In genomic region chr19:5821847-5822173, GRCm38 (mm10) we compare ENCODE assay signal across 11 mouse cellular contexts. TPM values are rescaled to one million over a fixed set of nuclear protein-coding genes. Genes with fewer than 3 reads are reported as not detected.
DNase-seq lines count a peak whose midpoint lies in the region; ATAC-seq and TF ChIP-seq lines count a peak whose summit lies in the region.
"Had no signal": no experiment of that assay in that cellular context is flagged by ENCODE, and none has a peak within 500 bp of the region (broad histone marks: within the 10 kb centered on the region; RNA-seq: fewer than 3 reads in every experiment).

No protein-coding gene starts in this region.

- no peak overlapping the region for H3K9ac ChIP-seq in heart, adult 2 months (ENCODE audit: low read depth, low read length)
- H3K9ac ChIP-seq in kidney, embryonic 14.5 days (ENCODE audit: low read depth, low read length), result no peak overlapping the region
- H3K9ac ChIP-seq in stomach, postnatal 0 days (ENCODE audit: low read length), result no peak overlapping the region
- H3K9ac ChIP-seq: liver, embryonic 15.5 days had no signal

- no peaks in the 10 kb centered on the region for H3K27me3 ChIP-seq in heart, adult 2 months (ENCODE audit: control insufficient read depth, insufficient read depth, low read length)
- no peaks in the 10 kb centered on the region for H3K27me3 ChIP-seq in kidney, embryonic 14.5 days (ENCODE audit: control insufficient read depth, insufficient read depth, low read length)
- no peaks in the 10 kb centered on the region for H3K27me3 ChIP-seq in thymus, adult 2 months (ENCODE audit: control insufficient read depth, insufficient read depth, low read length)
- no peaks in the 10 kb centered on the region for H3K27me3 ChIP-seq in stomach, postnatal 0 days (ENCODE audit: control insufficient read depth, insufficient read depth, low read length)
- H3K27me3 ChIP-seq: liver, embryonic 15.5 days had no signal

- TF ChIP-seq CTCF in heart, adult 2 months (IDR thresholded peaks at IDR 0.05), result no peak
- TF ChIP-seq CTCF in thymus, adult 2 months (IDR thresholded peaks at IDR 0.05; ENCODE audit: borderline replicate concordance, control insufficient read depth, extremely low read depth, insufficient read depth, low read length, poor library complexity), result no peak
- TF ChIP-seq CTCF in stomach, postnatal 0 days (IDR thresholded peaks at IDR 0.05; ENCODE audit: low read depth), result no peak

- no peaks in the 10 kb centered on the region for H3K79me2 ChIP-seq in heart, adult 2 months (replicated peaks; ENCODE audit: control insufficient read depth, insufficient read depth, low read length)

- no peak for ATAC-seq in kidney, embryonic 14.5 days (ENCODE audit: low FRiP score, low TSS enrichment)
- ATAC-seq in stomach, postnatal 0 days (ENCODE audit: low FRiP score, low TSS enrichment), result no peak

- 43% methylated on average over 5 of the region's 5 CpGs for WGBS in heart, adult 2 months
- WGBS in kidney, embryonic 14.5 days, result 67% methylated on average over 5 of the region's 5 CpGs
- WGBS in thymus, adult 2 months, result 98% methylated on average over 5 of the region's 5 CpGs
- 69% methylated on average over 5 of the region's 5 CpGs for WGBS in stomach, postnatal 0 days

- TF ChIP-seq EP300 in heart, adult 2 months (IDR thresholded peaks at IDR 0.05; ENCODE audit: insufficient read depth, low read depth, low read length), result no peak
- no peak for TF ChIP-seq EP300 in stomach, postnatal 0 days (optimal IDR thresholded peaks at IDR 0.05)

- H3K4me2 ChIP-seq in kidney, embryonic 14.5 days (replicated peaks; ENCODE audit: low read depth, low read length), result no peak overlapping the region
- H3K4me2 ChIP-seq in stomach, postnatal 0 days (replicated peaks; ENCODE audit: low read depth), result no peak overlapping the region
- H3K4me2 ChIP-seq: liver, embryonic 15.5 days had no signal

- H3K27ac ChIP-seq in heart, adult 2 months, result peak overlapping the region; percentile 92
- peak overlapping the region; percentile 27; the same call in 1 of the 2 replicates for H3K27ac ChIP-seq in kidney, embryonic 14.5 days (ENCODE audit: low read depth, low read length)
- peak overlapping the region; percentile 97; the same call in 1 of the 2 replicates for H3K27ac ChIP-seq in thymus, adult 2 months (ENCODE audit: control insufficient read depth, insufficient read depth, low read length)
- peak overlapping the region; percentile 46; the same call in 1 of the 2 replicates for H3K27ac ChIP-seq in stomach, postnatal 0 days (replicated peaks)

- H3K36me3 ChIP-seq in heart, adult 2 months (ENCODE audit: control insufficient read depth, insufficient read depth, low read length), result peaks cover 32% of the 10 kb centered on the region
- H3K36me3 ChIP-seq in kidney, embryonic 14.5 days (ENCODE audit: control insufficient read depth, insufficient read depth, low read length), result no peaks in the 10 kb centered on the region
- no peaks in the 10 kb centered on the region for H3K36me3 ChIP-seq in thymus, adult 2 months (ENCODE audit: control insufficient read depth, insufficient read depth, low read length)
- H3K36me3 ChIP-seq in stomach, postnatal 0 days (ENCODE audit: control insufficient read depth, insufficient read depth, low read length), result no peaks in the 10 kb centered on the region; the same call in 1 of the 2 replicates

- intact Hi-C loops in heart, adult 2 months (cut with DNase I), result no loop called here

- no peaks in the 10 kb centered on the region for H3K9me3 ChIP-seq in kidney, embryonic 14.5 days (ENCODE audit: control insufficient read depth, low read length)
- H3K9me3 ChIP-seq in stomach, postnatal 0 days (ENCODE audit: control insufficient read depth, low read length), result no peaks in the 10 kb centered on the region
- H3K9me3 ChIP-seq: liver, embryonic 15.5 days had no signal

- no peak for DNase-seq in heart, adult 2 months
- no peak for DNase-seq in heart, adult 8-10 months (ENCODE audit: low spot score)
- no peak for DNase-seq in kidney, postnatal 14 days
- DNase-seq in thymus, adult 2 months, result no peak
- no peak for DNase-seq in thymus, postnatal 25 days
- no peak for DNase-seq in stomach, postnatal 0 days (ENCODE audit: low spot score)
- DNase-seq in embryo, embryonic 9.5 days (ENCODE audit: extremely low spot score), result no peak
- DNase-seq: adrenal gland, postnatal 25 days; B cell, adult 2 months had no signal

- peaks cover 27% of the 10 kb centered on the region for H3K4me1 ChIP-seq in heart, adult 2 months (ENCODE audit: control insufficient read depth, insufficient read depth, low read length)
- peaks cover 34% of the 10 kb centered on the region for H3K4me1 ChIP-seq in kidney, embryonic 14.5 days (ENCODE audit: control insufficient read depth, insufficient read depth, low read length)
- peaks cover 49% of the 10 kb centered on the region for H3K4me1 ChIP-seq in thymus, adult 2 months (replicated peaks; ENCODE audit: control insufficient read depth, insufficient read depth, low read length)
- H3K4me1 ChIP-seq in stomach, postnatal 0 days (replicated peaks; ENCODE audit: control insufficient read depth, insufficient read depth), result peaks cover 8% of the 10 kb centered on the region

- TF ChIP-seq POLR2A in heart, adult 2 months (IDR thresholded peaks at IDR 0.05; ENCODE audit: insufficient read depth, low read depth, low read length), result no peak
- TF ChIP-seq POLR2A in thymus, adult 2 months (IDR thresholded peaks at IDR 0.05; ENCODE audit: control insufficient read depth, extremely low read depth, insufficient read depth, low read length, poor library complexity), result no peak

- no peak overlapping the region for H3K4me3 ChIP-seq in heart, adult 2 months
- H3K4me3 ChIP-seq in kidney, embryonic 14.5 days (ENCODE audit: low read length), result no peak overlapping the region
- no peak overlapping the region for H3K4me3 ChIP-seq in thymus, adult 2 months (ENCODE audit: control insufficient read depth, insufficient read depth, low read length)
- no peak overlapping the region for H3K4me3 ChIP-seq in stomach, postnatal 0 days (ENCODE audit: low read depth, low read length)
- H3K4me3 ChIP-seq: liver, embryonic 15.5 days had no signal

RNA-seq across cellular contexts. Expression of gene Scyl1, which starts 50.6 kb away (rescaled TPM):
- total RNA-seq in heart, adult 2 months (2021), result 10 to 100 TPM; 57.2 to 70.0 TPM
- 95.6 and 113 TPM in 2 replicates for polyA plus RNA-seq in heart, adult 2 months (2012; rRNA removed)
- total RNA-seq in heart, adult 8-10 months (2022), result 10 to 100 TPM; 63.3 to 70.6 (median 67.2) TPM
- 54.7 and 73.5 TPM in 2 replicates for polyA plus RNA-seq in kidney, embryonic 14.5 days (2014; fragmentation: Nextera tagmentation; extraction: Ambion mirVana)
- 107 and 113 TPM in 2 replicates for polyA plus RNA-seq in thymus, adult 2 months (2012; rRNA removed)
- polyA plus RNA-seq in stomach, postnatal 0 days (2015; fragmentation: Nextera tagmentation; extraction: Ambion mirVana), result 38.1 and 40.9 TPM in 2 replicates

RNA-seq across cellular contexts. Expression of gene Frmd8, which starts 53.3 kb away (rescaled TPM):
- 1 to 10 TPM; 7.7 to 8.4 TPM for total RNA-seq in heart, adult 2 months (2021)
- polyA plus RNA-seq in heart, adult 2 months (2012; rRNA removed), result 7.0 and 9.3 TPM in 2 replicates
- total RNA-seq in heart, adult 8-10 months (2022), result 1 to 10 TPM; 7.1 to 8.1 (median 7.5) TPM
- polyA plus RNA-seq in kidney, embryonic 14.5 days (2014; fragmentation: Nextera tagmentation; extraction: Ambion mirVana), result 17.4 and 26.5 TPM in 2 replicates
- polyA plus RNA-seq in thymus, adult 2 months (2012; rRNA removed), result 121 and 129 TPM in 2 replicates
- polyA plus RNA-seq in stomach, postnatal 0 days (2015; fragmentation: Nextera tagmentation; extraction: Ambion mirVana), result 13.8 and 18.8 TPM in 2 replicates

RNA-seq across cellular contexts. Expression of gene Slc25a45, which starts 55.8 kb away (rescaled TPM):
- total RNA-seq in heart, adult 2 months (2021), result 1 to 10 TPM; 2.8 TPM
- 7.9 and 8.2 TPM in 2 replicates for polyA plus RNA-seq in heart, adult 2 months (2012; rRNA removed)
- total RNA-seq in heart, adult 8-10 months (2022), result 1 to 10 TPM; 2.4 to 3.8 (median 2.8) TPM
- polyA plus RNA-seq in kidney, embryonic 14.5 days (2014; fragmentation: Nextera tagmentation; extraction: Ambion mirVana), result 3.3 and 3.5 TPM in 2 replicates
- polyA plus RNA-seq in thymus, adult 2 months (2012; rRNA removed), result 57.5 and 57.9 TPM in 2 replicates
- polyA plus RNA-seq in stomach, postnatal 0 days (2015; fragmentation: Nextera tagmentation; extraction: Ambion mirVana), result 2.9 and 3.2 TPM in 2 replicates

Comparison
In these comparisons a context has a peak if more than half of its experiments do, and no peak if none do; other contexts are left out.
1. H3K27ac ChIP-seq: peak in every context shown above with its lines; median percentile 97 in thymus, adult 2 months; 92 in heart, adult 2 months; 46 in stomach, postnatal 0 days; 27 in kidney, embryonic 14.5 days.